Mouse (Mus musculus) kidney, embryonic 15.5 days (tissue): ENCODE results near the gene Pms1. TPM values are rescaled to one million over a fixed set of nuclear protein-coding genes. Genes with fewer than 3 reads are reported as not detected.

Experiments used
- ATAC-seq: fragments of 200-750 bp; cut with Nextera tagmentation; replicated peaks from 2 replicates; pipeline ENCODE4 v1.8.0; 2017; ENCODE audit warnings: moderate TSS enrichment; ENCODE audit not compliant: low FRiP score
- H3K27ac ChIP-seq: fragments of 300-500 bp; sonication (generic); 2 replicates; pipeline ENCODE4 v1.5.1; 2015; ENCODE audit warnings: mild to moderate bottlenecking, inconsistent platforms
- H3K27me3 ChIP-seq: fragments of 300-500 bp; sonication (generic); 2 replicates; pipeline ENCODE4 v1.6.1; 2015; ENCODE audit warnings: inconsistent platforms
- H3K36me3 ChIP-seq: fragments of 300-500 bp; sonication (generic); 2 replicates; pipeline ENCODE4 v1.6.1; 2015; ENCODE audit warnings: inconsistent platforms
- H3K4me1 ChIP-seq: fragments of 300-500 bp; sonication (generic); 2 replicates; pipeline ENCODE4 v1.6.1; 2015; ENCODE audit warnings: inconsistent platforms
- H3K4me2 ChIP-seq: fragments of 300-500 bp; sonication (generic); 2 replicates; pipeline ENCODE4 v1.6.1; 2015; ENCODE audit warnings: moderate library complexity, mild to moderate bottlenecking, inconsistent platforms
- H3K4me3 ChIP-seq: fragments of 300-500 bp; sonication (generic); replicated peaks from 2 replicates; pipeline ENCODE4 v1.5.1; 2015; ENCODE audit warnings: mild to moderate bottlenecking, inconsistent platforms
- H3K9ac ChIP-seq: fragments of 300-500 bp; sonication (generic); 2 replicates; pipeline ENCODE4 v1.6.1; 2015; ENCODE audit warnings: mild to moderate bottlenecking, inconsistent platforms
- H3K9me3 ChIP-seq: fragments of 300-500 bp; sonication (generic); replicated peaks from 2 replicates; pipeline ENCODE4 v1.6.1; 2016; ENCODE audit warnings: inconsistent platforms
- WGBS: fragments of 180-500 bp; shearing (Covaris S2); methylation state at CpG from one replicate; pipeline ENCODE4 v1.1.7; 2015; ENCODE audit warnings: mixed read lengths; 5-methylcytosine and 5-hydroxymethylcytosine counted together
- polyA plus RNA-seq: library from polyadenylated mRNA; unstranded; fragments of >200 nt; fragmentation: Nextera tagmentation; extraction: Ambion mirVana; gene quantifications from 2 replicates; pipeline ENCODE4 v1.2.1, GENCODE M21; 2015

Pms1 gene
- polyA plus RNA-seq, 1 experiment from 2014 or later, result 18.6 TPM

DNA sequence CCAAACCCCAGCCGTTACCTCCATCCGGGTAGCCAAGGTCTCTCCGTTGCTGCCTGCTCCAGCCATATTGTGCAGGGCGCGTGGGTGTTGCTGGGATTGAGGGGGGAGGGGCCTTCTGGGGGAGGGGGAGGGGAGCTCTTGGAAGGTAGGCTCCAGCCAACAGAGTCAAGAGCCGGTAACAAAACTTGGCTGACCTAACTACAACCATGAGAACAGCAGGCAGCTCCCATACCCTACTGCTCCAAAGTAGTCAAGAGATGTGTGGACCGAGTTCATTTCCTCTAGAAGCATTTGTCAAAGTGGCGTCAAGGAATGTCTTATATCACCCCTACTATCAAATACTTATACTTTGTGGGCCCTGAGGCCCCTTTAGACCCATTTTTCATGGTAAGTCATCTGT, 109.3 kb downstream of the Pms1 start, which contains the start of gene 1700019A02Rik:
Gene 1700019A02Rik, minus strand, starts transcription at position 101 of the 400 bp plus-strand sequence.
- no peak within 1 kb of the TSS for H3K27ac ChIP-seq
- 90% methylated on average over 8 of the region's 8 CpGs for WGBS
- no peaks in the 10 kb centered on the region for H3K36me3 ChIP-seq

GRCm38 (mm10) chr1:53186301-53186700, 110.5 kb downstream of the Pms1 start:
- Histone ChIP-seq H3K27me3 (no peaks in the 10 kb centered on the region), H3K4me1 (no peaks in the 10 kb centered on the region), H3K36me3 (no peaks in the 10 kb centered on the region), H3K4me3 (no peak overlapping the region), H3K27ac (no peak overlapping the region), H3K9me3 (no peaks in the 10 kb centered on the region), H3K4me2 (no peak overlapping the region), H3K9ac (no peak overlapping the region)
- ATAC-seq, result no peak
- WGBS, result 89% methylated on average over 3 of the region's 3 CpGs

More for the DNA sequence above, 109.3 kb downstream of the Pms1 start, which contains the start of gene 1700019A02Rik:
- no peak within 1 kb of the TSS for H3K4me3 ChIP-seq
- no peaks in the 10 kb centered on the region for H3K27me3 ChIP-seq
- no peak within 1 kb of the TSS for H3K9ac ChIP-seq
- no peaks in the 10 kb centered on the region for H3K4me1 ChIP-seq
- no peak for ATAC-seq
- H3K9me3 ChIP-seq, result no peaks in the 10 kb centered on the region
- no peak within 1 kb of the TSS for H3K4me2 ChIP-seq

DNA sequence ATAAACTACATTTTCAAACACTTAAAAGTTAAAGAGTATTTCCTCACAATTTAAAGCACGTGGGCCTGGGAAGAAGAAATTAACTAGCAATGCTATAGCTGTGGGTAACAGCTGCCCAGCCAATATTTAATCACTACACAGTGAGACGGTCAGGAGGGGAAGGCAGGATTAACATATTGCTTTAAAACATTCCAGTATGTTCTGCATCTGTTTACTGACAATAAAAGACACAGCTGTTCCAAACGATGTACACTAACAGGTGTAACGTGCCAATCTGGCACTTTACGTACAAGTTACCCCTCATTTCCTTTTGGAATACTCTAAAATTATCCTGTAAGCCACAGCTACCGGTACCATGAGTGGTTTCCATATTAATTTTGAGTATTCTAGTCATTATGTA, 139.1 kb downstream of the Pms1 start:
- Histone ChIP-seq H3K9ac (no peak overlapping the region), H3K4me2 (no peak overlapping the region), H3K9me3 (no peaks in the 10 kb centered on the region), H3K27me3 (no peaks in the 10 kb centered on the region), H3K27ac (no peak overlapping the region), H3K36me3 (no peaks in the 10 kb centered on the region), H3K4me3 (no peak overlapping the region), H3K4me1 (no peaks in the 10 kb centered on the region)
- 73% methylated on average over 6 of the region's 6 CpGs for WGBS
- no peak for ATAC-seq

Other genes starting within 250 kb of the Pms1 start
- 0.38 and 0.72 TPM in 2 replicates for gene Mstn, start 235.4 kb downstream of the Pms1 start, polyA plus RNA-seq
- not detected in 2 replicates for gene 1700019A02Rik, start 109.4 kb downstream of the Pms1 start, polyA plus RNA-seq
- 42.7 and 42.9 TPM in 2 replicates for gene Ormdl1, start 77 bp upstream of the Pms1 start, polyA plus RNA-seq
- not detected in 2 replicates for gene Gm28778, start 93 bp upstream of the Pms1 start, polyA plus RNA-seq
- 19.3 and 23.2 TPM in 2 replicates for gene Osgepl1, start 16.6 kb upstream of the Pms1 start, polyA plus RNA-seq
- 3.1 TPM in 1 of 2 replicates, not detected in the other for gene Asdurf, start 55.6 kb upstream of the Pms1 start, polyA plus RNA-seq
- 0.65 and 0.77 TPM in 2 replicates for gene Gm28551, start 55.6 kb upstream of the Pms1 start, polyA plus RNA-seq
- gene Asnsd1, start 55.7 kb upstream of the Pms1 start, polyA plus RNA-seq, result 69.5 and 70.4 TPM in 2 replicates